Mouse (Mus musculus): ENCODE data around the gene Ralgapa2. TPM values are rescaled to one million over a fixed set of nuclear protein-coding genes. Genes with fewer than 3 reads are reported as not detected.

Ralgapa2 gene
- total and polyA plus RNA-seq, 3 experiments, result 5.6 to 10.3 (median 8.9) TPM

DNA sequence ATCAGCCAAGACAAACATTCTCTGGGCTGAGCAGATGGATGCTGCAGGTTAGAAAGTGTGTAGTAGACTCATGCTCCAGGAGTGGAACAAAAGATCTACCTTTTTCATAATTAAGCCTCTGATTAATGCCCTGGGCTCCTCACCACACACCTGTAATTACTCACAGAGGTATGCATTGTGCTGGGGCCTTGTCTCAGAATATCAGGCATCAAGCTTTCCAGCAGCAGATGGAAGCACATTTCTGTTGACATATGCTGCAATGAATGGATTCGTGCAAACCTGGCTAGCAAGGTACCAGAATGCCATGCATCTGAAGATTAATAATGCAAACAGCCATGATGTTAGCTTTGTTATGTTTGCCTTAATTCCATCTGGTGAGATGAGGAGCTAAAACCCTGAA is 149.2 kb downstream of the Ralgapa2 start:
- Histone ChIP-seq H3K27ac (ENCODE audit: insufficient read depth, low read depth) (no peak overlapping the region), H3K9ac (ENCODE audit: insufficient read depth, low read depth) (no peak overlapping the region), H3K9me3 (replicated peaks; ENCODE audit: low read length) (no peaks in the 10 kb centered on the region), H3K27me3 (replicated peaks) (no peaks in the 10 kb centered on the region), H3K79me2 (replicated peaks; ENCODE audit: control insufficient read depth, extremely low read depth, insufficient read depth, poor library complexity, severe bottlenecking) (no peaks in the 10 kb centered on the region), H3K4me1 (ENCODE audit: control insufficient read depth in 1 of 2, insufficient read depth in 2 of 2) (peaks cover 0 to under 1% of the 10 kb centered on the region in 2 experiments; a peak in 1 of 4 replicates), H3K36me3 (replicated peaks in 1 of 2; ENCODE audit: control insufficient read depth in 1 of 2, insufficient read depth in 1 of 2, low read length in 1 of 2) (peaks cover 0 to 55% of the 10 kb centered on the region in 2 experiments), H3K4me3 (replicated peaks in 1 of 3; ENCODE audit: low read depth in 2 of 3, low read length in 2 of 3, poor library complexity in 1 of 3) (no peak overlapping the region), H3K4me2 (ENCODE audit: insufficient read depth, low read depth, poor library complexity, severe bottlenecking) (no peak overlapping the region)
- no peak for DNase-seq (ENCODE audit: extremely low read depth)
- TF ChIP-seq HCFC1 (IDR thresholded peaks at IDR 0.05; ENCODE audit: low read depth, low read length), result no peak
- no peak for TF ChIP-seq MAX (IDR thresholded peaks at IDR 0.05; ENCODE audit: low read length)
- dilution Hi-C loops (cut with MboI; ENCODE audit: extremely low pct_ligation_motif_present, extremely low pct_unique_long_range_greater_than_20kb, low sequenced_read_pairs) (no loop called here), in situ Hi-C loops (cut with MboI; ENCODE audit: low pct_ligation_motif_present, low pct_unique_long_range_greater_than_20kb, low sequenced_read_pairs) (no loop called here)

DNA sequence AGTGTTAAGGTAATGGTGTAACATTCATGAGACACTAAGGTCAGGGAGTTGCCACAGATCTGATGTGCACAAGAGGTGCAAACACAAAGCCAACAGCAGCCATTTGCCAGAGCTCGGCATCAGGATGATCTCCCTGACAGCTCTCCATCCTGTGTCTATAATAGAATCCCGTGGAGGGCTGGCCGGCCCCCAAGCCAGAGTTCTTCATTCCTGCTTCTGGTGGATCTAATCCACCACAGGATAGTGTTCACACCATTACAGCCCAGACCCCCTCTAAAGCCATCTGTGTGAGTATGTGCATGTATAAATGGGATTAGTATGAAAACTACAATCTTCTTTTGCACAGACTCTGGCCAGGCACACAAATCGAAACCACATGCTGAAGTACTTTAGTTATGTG is 150.2 kb downstream of the Ralgapa2 start:
- no peak overlapping the region for H3K4me3 ChIP-seq (replicated peaks in 1 of 3; ENCODE audit: low read depth in 2 of 3, low read length in 2 of 3, poor library complexity in 1 of 3)
- no peaks in the 10 kb centered on the region for H3K4me1 ChIP-seq (ENCODE audit: control insufficient read depth in 1 of 2, insufficient read depth in 2 of 2)
- dilution Hi-C loops (cut with MboI; ENCODE audit: extremely low pct_ligation_motif_present, extremely low pct_unique_long_range_greater_than_20kb, low sequenced_read_pairs) (no loop called here), in situ Hi-C loops (cut with MboI; ENCODE audit: low pct_ligation_motif_present, low pct_unique_long_range_greater_than_20kb, low sequenced_read_pairs) (no loop called here)
- H3K79me2 ChIP-seq (replicated peaks; ENCODE audit: control insufficient read depth, extremely low read depth, insufficient read depth, poor library complexity, severe bottlenecking), result no peaks in the 10 kb centered on the region
- no peaks in the 10 kb centered on the region for H3K27me3 ChIP-seq (replicated peaks)
- TF ChIP-seq CTCF (conservative IDR thresholded peaks at IDR 0.05 in 1 of 2, IDR thresholded peaks at IDR 0.05 in 1 of 2; ENCODE audit: low read depth in 2 of 2, low read length in 2 of 2), result no peak
- no peak for TF ChIP-seq UBTF (IDR thresholded peaks at IDR 0.05; ENCODE audit: low read depth, low read length)
- no peak for TF ChIP-seq ZMIZ1 (IDR thresholded peaks at IDR 0.05; ENCODE audit: low read depth, low read length)
- no peak for TF ChIP-seq ZC3H11A (IDR thresholded peaks at IDR 0.05; ENCODE audit: low read depth, low read length)
- no peak for TF ChIP-seq JUND (conservative IDR thresholded peaks at IDR 0.05; ENCODE audit: low read depth, low read length)
- no peak for TF ChIP-seq GABPA (IDR thresholded peaks at IDR 0.05; ENCODE audit: insufficient replicate concordance, low read depth, low read length)
- no peak for TF ChIP-seq TBP (conservative IDR thresholded peaks at IDR 0.05; ENCODE audit: low read depth, low read length)
- no peak for TF ChIP-seq MYC (IDR thresholded peaks at IDR 0.05; ENCODE audit: low read depth, low read length)
- TF ChIP-seq NELFE (IDR thresholded peaks at IDR 0.05; ENCODE audit: low read depth, low read length), result no peak
- no peak for TF ChIP-seq IRF4 (IDR thresholded peaks at IDR 0.05; ENCODE audit: low read depth, low read length)
- no peak for TF ChIP-seq MAFK (IDR thresholded peaks at IDR 0.05; ENCODE audit: insufficient replicate concordance, low read length)
- TF ChIP-seq MXI1 (IDR thresholded peaks at IDR 0.05; ENCODE audit: low read depth, low read length), result no peak
- TF ChIP-seq CHD2 (IDR thresholded peaks at IDR 0.05; ENCODE audit: low read length), result no peak
- no peak overlapping the region for H3K4me2 ChIP-seq (ENCODE audit: insufficient read depth, low read depth, poor library complexity, severe bottlenecking)
- no peak overlapping the region for H3K27ac ChIP-seq (ENCODE audit: insufficient read depth, low read depth)
- H3K36me3 ChIP-seq (replicated peaks in 1 of 2; ENCODE audit: control insufficient read depth in 1 of 2, insufficient read depth in 1 of 2, low read length in 1 of 2), result peaks cover 0 to 56% of the 10 kb centered on the region in 2 experiments
- no peak overlapping the region for H3K9ac ChIP-seq (ENCODE audit: insufficient read depth, low read depth)
- no peak for DNase-seq (ENCODE audit: extremely low read depth)
- H3K9me3 ChIP-seq (replicated peaks; ENCODE audit: low read length), result no peaks in the 10 kb centered on the region

DNA sequence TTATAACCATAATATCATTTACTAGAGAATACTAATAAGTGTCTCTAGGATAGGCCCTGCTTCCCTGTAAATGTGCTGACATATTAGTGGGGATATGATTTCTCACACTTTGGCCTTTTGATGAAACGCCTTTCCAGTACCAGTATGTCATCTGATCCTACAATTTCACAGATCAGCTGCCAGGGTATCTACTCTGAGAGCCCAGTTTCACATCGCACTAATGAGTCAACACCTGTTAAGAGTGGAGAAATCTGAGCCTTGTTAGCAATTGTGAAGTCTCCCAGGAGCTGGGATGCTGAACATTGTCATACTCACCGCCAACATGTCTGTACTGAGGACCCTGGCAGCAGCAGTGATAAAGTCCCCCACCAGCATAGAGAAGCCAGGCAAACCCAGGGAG is 151.1 kb downstream of the Ralgapa2 start:
- H3K79me2 ChIP-seq (replicated peaks; ENCODE audit: control insufficient read depth, extremely low read depth, insufficient read depth, poor library complexity, severe bottlenecking), result no peaks in the 10 kb centered on the region
- dilution Hi-C loops (cut with MboI; ENCODE audit: extremely low pct_ligation_motif_present, extremely low pct_unique_long_range_greater_than_20kb, low sequenced_read_pairs), result no loop called here
- no peak for DNase-seq (ENCODE audit: extremely low read depth)
- H3K4me1 ChIP-seq (ENCODE audit: control insufficient read depth in 1 of 2, insufficient read depth in 2 of 2), result no peaks in the 10 kb centered on the region
- no peak overlapping the region for H3K9ac ChIP-seq (ENCODE audit: insufficient read depth, low read depth)
- in situ Hi-C loops (cut with MboI; ENCODE audit: low pct_ligation_motif_present, low pct_unique_long_range_greater_than_20kb, low sequenced_read_pairs), result no loop called here
- H3K27me3 ChIP-seq (replicated peaks), result no peaks in the 10 kb centered on the region
- no peaks in the 10 kb centered on the region for H3K9me3 ChIP-seq (replicated peaks; ENCODE audit: low read length)
- no peak overlapping the region for H3K4me2 ChIP-seq (ENCODE audit: insufficient read depth, low read depth, poor library complexity, severe bottlenecking)
- H3K36me3 ChIP-seq (replicated peaks in 1 of 2; ENCODE audit: control insufficient read depth in 1 of 2, insufficient read depth in 1 of 2, low read length in 1 of 2), result peaks cover 0 to 56% of the 10 kb centered on the region in 2 experiments
- H3K4me3 ChIP-seq (replicated peaks in 1 of 3; ENCODE audit: low read depth in 2 of 3, low read length in 2 of 3, poor library complexity in 1 of 3), result no peak overlapping the region
- no peak overlapping the region for H3K27ac ChIP-seq (ENCODE audit: insufficient read depth, low read depth)
- TF ChIP-seq JUND (conservative IDR thresholded peaks at IDR 0.05; ENCODE audit: low read depth, low read length) (no peak), NELFE (IDR thresholded peaks at IDR 0.05; ENCODE audit: low read depth, low read length) (no peak), MXI1 (IDR thresholded peaks at IDR 0.05; ENCODE audit: low read depth, low read length) (no peak), SMC3 (IDR thresholded peaks at IDR 0.05; ENCODE audit: low read depth, low read length) (no peak), ZKSCAN1 (IDR thresholded peaks at IDR 0.05; ENCODE audit: borderline replicate concordance, low read depth, low read length) (no peak), ZNF384 (IDR thresholded peaks at IDR 0.05; ENCODE audit: low read depth, low read length) (no peak), MYC (IDR thresholded peaks at IDR 0.05; ENCODE audit: low read depth, low read length) (no peak), USF1 (IDR thresholded peaks at IDR 0.05; ENCODE audit: low read depth, low read length) (no peak), BHLHE40 (IDR thresholded peaks at IDR 0.05; ENCODE audit: low read depth, low read length) (no peak), ZMIZ1 (IDR thresholded peaks at IDR 0.05; ENCODE audit: low read depth, low read length) (no peak), ETS1 (conservative IDR thresholded peaks at IDR 0.05; ENCODE audit: low read depth, low read length) (no peak), MEF2A (IDR thresholded peaks at IDR 0.05; ENCODE audit: borderline replicate concordance, low read depth, low read length) (no peak), MAX (IDR thresholded peaks at IDR 0.05; ENCODE audit: low read length) (no peak), SIN3A (IDR thresholded peaks at IDR 0.05; ENCODE audit: low read length) (no peak), HCFC1 (IDR thresholded peaks at IDR 0.05; ENCODE audit: low read depth, low read length) (no peak), RCOR1 (conservative IDR thresholded peaks at IDR 0.05; ENCODE audit: low read depth, low read length) (no peak), IRF4 (IDR thresholded peaks at IDR 0.05; ENCODE audit: low read depth, low read length) (no peak)
